Mouse (Mus musculus): ENCODE results near the gene Amdhd2. TPM values are rescaled to one million over a fixed set of nuclear protein-coding genes. Genes with fewer than 3 reads are reported as not detected.

Amdhd2 gene
- polyA plus RNA-seq (2015; fragmentation: Nextera tagmentation; extraction: Ambion mirVana), result 21.4 and 23.6 TPM in 2 replicates

DNA sequence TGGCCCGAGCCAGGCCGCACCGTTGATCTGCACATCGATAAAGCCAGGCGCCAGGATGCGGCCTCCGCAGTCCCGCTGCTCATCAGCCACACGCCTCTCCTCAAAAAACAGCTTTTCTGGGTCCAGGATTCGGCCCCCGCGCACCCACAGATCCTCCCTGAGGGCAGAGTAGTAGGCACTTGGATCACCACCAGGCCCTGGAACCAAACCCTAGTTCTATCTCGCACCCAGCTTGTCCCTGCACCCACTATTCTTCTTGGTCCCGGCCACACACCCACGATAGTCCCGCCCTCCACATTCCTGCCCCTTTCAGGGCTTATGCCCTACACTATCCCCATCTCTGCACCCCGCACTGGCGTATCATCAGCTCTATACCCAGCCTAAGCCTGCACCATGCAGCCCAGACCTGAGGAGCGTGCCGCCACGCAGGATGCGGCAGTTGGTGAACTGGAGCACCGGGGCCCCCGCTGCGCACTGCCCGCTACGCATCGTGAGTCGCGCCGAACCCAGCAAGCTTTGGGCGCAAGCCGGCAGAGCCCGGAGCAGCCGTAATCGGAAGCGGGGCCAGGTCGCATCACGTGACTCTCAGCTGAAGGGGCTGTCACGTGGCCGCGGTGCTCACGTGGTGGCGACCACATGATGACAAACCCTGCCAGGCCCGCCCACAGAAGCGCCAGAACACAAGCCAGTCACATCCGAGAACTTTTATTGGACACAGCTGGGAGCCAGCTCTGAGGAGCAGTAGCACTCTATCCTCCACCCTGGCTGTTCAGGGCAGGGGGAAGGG, at the start of gene Amdhd2:
Gene Amdhd2 (minus strand): TSS at position 591 of the 787 bp plus-strand sequence.
- H3K4me3 ChIP-seq (replicated peaks), result peak within 1 kb of the TSS; percentile 66
- no peaks in the 10 kb centered on the region for H3K9me3 ChIP-seq (replicated peaks)
- peak; percentile 81 for ATAC-seq (ENCODE audit: insufficient read depth)
- H3K9ac ChIP-seq, result peak within 1 kb of the TSS; percentile 78
- H3K4me2 ChIP-seq, result peak within 1 kb of the TSS; percentile 97
- no peaks in the 10 kb centered on the region for H3K27me3 ChIP-seq
- 1% methylated on average over 47 of the region's 47 CpGs for WGBS (ENCODE audit: insufficient replicate concordance)
- H3K36me3 ChIP-seq (replicated peaks), result peaks cover 32% of the 10 kb centered on the region
- peak within 1 kb of the TSS; percentile 94 for H3K27ac ChIP-seq (replicated peaks)
- peaks cover 68% of the 10 kb centered on the region for H3K4me1 ChIP-seq (replicated peaks)

GRCm38 (mm10) chr17:24213186-24213585, 49.6 kb upstream of the Amdhd2 start:
- Histone ChIP-seq H3K4me2 (no peak overlapping the region), H3K27ac (replicated peaks) (no peak overlapping the region), H3K9me3 (replicated peaks) (no peaks in the 10 kb centered on the region), H3K27me3 (peaks cover 43% of the 10 kb centered on the region), H3K4me3 (replicated peaks) (no peak overlapping the region), H3K9ac (no peak overlapping the region), H3K36me3 (replicated peaks) (peaks cover 37% of the 10 kb centered on the region), H3K4me1 (replicated peaks) (peaks cover 65% of the 10 kb centered on the region)
- no peak for ATAC-seq (ENCODE audit: insufficient read depth)
- WGBS (ENCODE audit: insufficient replicate concordance), result 58% methylated on average over 6 of the region's 6 CpGs

DNA sequence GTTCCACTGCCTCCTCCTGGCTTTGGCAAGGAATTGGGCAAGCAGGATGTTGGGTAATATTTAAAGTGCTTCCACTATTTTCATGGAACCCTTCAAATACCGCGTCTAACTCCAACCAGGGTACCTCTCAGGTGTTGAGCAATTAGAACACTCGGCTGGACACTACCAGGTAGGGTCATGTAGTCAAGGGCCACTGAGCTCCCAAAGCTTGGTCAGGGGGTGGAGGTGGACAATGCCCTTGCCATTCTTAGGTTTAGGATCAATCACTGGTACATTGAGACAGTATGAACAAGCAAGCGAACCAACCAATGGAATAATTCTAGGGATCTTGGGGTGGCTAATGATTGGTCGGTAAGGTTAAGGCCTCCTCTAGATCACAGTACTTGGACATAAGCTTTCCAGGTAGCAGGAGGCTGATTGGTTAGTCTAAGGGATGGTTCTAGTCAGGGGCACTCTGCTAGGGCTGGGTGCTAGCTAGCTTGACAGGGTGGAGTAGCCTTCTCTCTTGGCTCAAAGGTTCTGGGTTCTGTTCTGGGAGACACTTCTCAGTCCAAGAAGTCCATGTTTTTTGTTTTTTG, 49.0 kb upstream of the Amdhd2 start:
- Histone ChIP-seq H3K4me3 (replicated peaks) (peak overlapping the region; percentile 55), H3K36me3 (replicated peaks) (peaks cover 31% of the 10 kb centered on the region), H3K9ac (peak overlapping the region; percentile 61; the same call in 1 of the 2 replicates), H3K4me1 (replicated peaks) (peaks cover 65% of the 10 kb centered on the region), H3K27me3 (peaks cover 50% of the 10 kb centered on the region), H3K4me2 (peak overlapping the region; percentile 94), H3K27ac (replicated peaks) (0 out of 2 replicates have a peak overlapping the region, but pooled peaks have one; percentile 14), H3K9me3 (replicated peaks) (no peaks in the 10 kb centered on the region)
- ATAC-seq (ENCODE audit: insufficient read depth), result no peak
- WGBS (ENCODE audit: insufficient replicate concordance), result 24% methylated on average over 5 of the region's 5 CpGs

GRCm38 (mm10) chr17:24211631-24212440, 48.3 kb upstream of the Amdhd2 start:
- peaks cover 70% of the 10 kb centered on the region for H3K4me1 ChIP-seq (replicated peaks)
- WGBS (ENCODE audit: insufficient replicate concordance), result 7% methylated on average over 37 of the region's 37 CpGs
- ATAC-seq (ENCODE audit: insufficient read depth), result no peak
- H3K27ac ChIP-seq (replicated peaks), result 0 out of 2 replicates have a peak overlapping the region, but pooled peaks have one; percentile 31
- no peaks in the 10 kb centered on the region for H3K9me3 ChIP-seq (replicated peaks)
- H3K36me3 ChIP-seq (replicated peaks), result peaks cover 24% of the 10 kb centered on the region
- H3K9ac ChIP-seq, result peak overlapping the region; percentile 61
- peak overlapping the region; percentile 94 for H3K4me2 ChIP-seq
- peaks cover 55% of the 10 kb centered on the region for H3K27me3 ChIP-seq
- H3K4me3 ChIP-seq (replicated peaks), result peak overlapping the region; percentile 55

GRCm38 (mm10) chr17:24210591-24210990, 47.0 kb upstream of the Amdhd2 start:
- Histone ChIP-seq H3K4me3 (replicated peaks) (no peak overlapping the region), H3K4me1 (replicated peaks) (peaks cover 80% of the 10 kb centered on the region), H3K27ac (replicated peaks) (no peak overlapping the region), H3K9ac (peak overlapping the region; percentile 14; the same call in 1 of the 2 replicates), H3K27me3 (peaks cover 64% of the 10 kb centered on the region), H3K36me3 (replicated peaks) (peaks cover 11% of the 10 kb centered on the region), H3K9me3 (replicated peaks) (no peaks in the 10 kb centered on the region), H3K4me2 (peak overlapping the region; percentile 100; the same call in 1 of the 2 replicates)
- ATAC-seq (ENCODE audit: insufficient read depth), result no peak
- WGBS (ENCODE audit: insufficient replicate concordance), result 57% methylated on average over 3 of the region's 3 CpGs

DNA sequence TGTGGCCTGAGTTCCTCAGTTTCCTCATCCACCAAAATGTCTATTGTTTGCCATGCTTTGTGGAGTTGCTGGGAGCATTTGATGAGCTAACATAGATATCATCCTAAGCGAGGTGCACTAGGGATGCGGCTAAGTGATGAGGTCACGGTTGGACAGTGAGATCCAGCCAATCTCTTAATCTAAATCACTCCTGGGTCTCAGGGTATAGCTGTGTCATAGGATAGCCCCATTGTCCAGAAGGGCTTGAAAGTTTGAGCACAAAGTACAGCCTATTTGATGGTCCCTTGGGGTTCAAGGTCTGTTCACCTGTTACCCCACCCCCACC, 46.3 kb upstream of the Amdhd2 start:
- H3K36me3 ChIP-seq (replicated peaks), result peaks cover 4% of the 10 kb centered on the region
- H3K4me3 ChIP-seq (replicated peaks), result peak overlapping the region; percentile 80
- H3K27ac ChIP-seq (replicated peaks), result peak overlapping the region; percentile 99
- no peaks in the 10 kb centered on the region for H3K9me3 ChIP-seq (replicated peaks)
- peaks cover 87% of the 10 kb centered on the region for H3K4me1 ChIP-seq (replicated peaks)
- 60% methylated on average over 3 of the region's 3 CpGs for WGBS (ENCODE audit: insufficient replicate concordance)
- peaks cover 64% of the 10 kb centered on the region for H3K27me3 ChIP-seq
- ATAC-seq (ENCODE audit: insufficient read depth), result no peak
- peak overlapping the region; percentile 83 for H3K9ac ChIP-seq
- H3K4me2 ChIP-seq, result peak overlapping the region; percentile 100

- 2% methylated on average over 42 of the region's 43 CpGs for WGBS (ENCODE audit: insufficient replicate concordance)
- H3K4me1 ChIP-seq (replicated peaks), result peaks cover 91% of the 10 kb centered on the region
- ATAC-seq (ENCODE audit: insufficient read depth), result peak; percentile 85
- peak within 1 kb of the TSS; percentile 83 for H3K9ac ChIP-seq
- H3K27ac ChIP-seq (replicated peaks), result peak within 1 kb of the TSS; percentile 99
- peak within 1 kb of the TSS; percentile 80 for H3K4me3 ChIP-seq (replicated peaks)
- peaks cover 64% of the 10 kb centered on the region for H3K27me3 ChIP-seq
- no peaks in the 10 kb centered on the region for H3K9me3 ChIP-seq (replicated peaks)
- peak within 1 kb of the TSS; percentile 100 for H3K4me2 ChIP-seq
- no peaks in the 10 kb centered on the region for H3K36me3 ChIP-seq (replicated peaks)
Measured at GRCm38 (mm10) chr17:24209043-24209915, 45.7 kb upstream of the Amdhd2 start, which contains the start of gene Ntn3. Gene Ntn3, minus strand, starts transcription at chr17:24209531.

DNA sequence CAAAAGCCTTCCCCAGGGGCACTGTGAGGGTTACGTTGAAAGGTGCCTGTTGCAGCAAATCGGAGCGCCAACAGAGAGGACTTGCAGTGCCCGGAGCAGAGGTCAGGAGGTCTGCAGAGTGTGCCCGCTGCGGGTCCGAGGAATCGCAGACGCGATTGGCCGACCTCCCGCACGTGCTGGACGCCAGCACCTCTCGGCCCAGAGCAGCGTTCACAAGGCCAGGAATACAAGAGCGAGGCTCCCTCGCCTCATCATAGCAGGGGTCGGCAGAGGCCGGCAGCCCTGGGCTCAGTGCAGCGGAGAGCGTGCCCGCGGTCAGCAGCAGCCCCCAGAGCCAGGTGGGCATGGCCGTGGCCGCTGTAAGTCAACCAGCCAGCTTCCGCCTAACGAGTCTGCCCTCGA, 45.1 kb upstream of the Amdhd2 start:
- WGBS (ENCODE audit: insufficient replicate concordance), result 6% methylated on average over 29 of the region's 29 CpGs
- Histone ChIP-seq H3K9ac (peak overlapping the region; percentile 83), H3K4me3 (replicated peaks) (peak overlapping the region; percentile 80), H3K27me3 (peaks cover 64% of the 10 kb centered on the region), H3K27ac (replicated peaks) (peak overlapping the region; percentile 99), H3K36me3 (replicated peaks) (no peaks in the 10 kb centered on the region), H3K4me1 (replicated peaks) (peaks cover 97% of the 10 kb centered on the region), H3K4me2 (peak overlapping the region; percentile 100), H3K9me3 (replicated peaks) (no peaks in the 10 kb centered on the region)
- peak; percentile 2 for ATAC-seq (ENCODE audit: insufficient read depth)

DNA sequence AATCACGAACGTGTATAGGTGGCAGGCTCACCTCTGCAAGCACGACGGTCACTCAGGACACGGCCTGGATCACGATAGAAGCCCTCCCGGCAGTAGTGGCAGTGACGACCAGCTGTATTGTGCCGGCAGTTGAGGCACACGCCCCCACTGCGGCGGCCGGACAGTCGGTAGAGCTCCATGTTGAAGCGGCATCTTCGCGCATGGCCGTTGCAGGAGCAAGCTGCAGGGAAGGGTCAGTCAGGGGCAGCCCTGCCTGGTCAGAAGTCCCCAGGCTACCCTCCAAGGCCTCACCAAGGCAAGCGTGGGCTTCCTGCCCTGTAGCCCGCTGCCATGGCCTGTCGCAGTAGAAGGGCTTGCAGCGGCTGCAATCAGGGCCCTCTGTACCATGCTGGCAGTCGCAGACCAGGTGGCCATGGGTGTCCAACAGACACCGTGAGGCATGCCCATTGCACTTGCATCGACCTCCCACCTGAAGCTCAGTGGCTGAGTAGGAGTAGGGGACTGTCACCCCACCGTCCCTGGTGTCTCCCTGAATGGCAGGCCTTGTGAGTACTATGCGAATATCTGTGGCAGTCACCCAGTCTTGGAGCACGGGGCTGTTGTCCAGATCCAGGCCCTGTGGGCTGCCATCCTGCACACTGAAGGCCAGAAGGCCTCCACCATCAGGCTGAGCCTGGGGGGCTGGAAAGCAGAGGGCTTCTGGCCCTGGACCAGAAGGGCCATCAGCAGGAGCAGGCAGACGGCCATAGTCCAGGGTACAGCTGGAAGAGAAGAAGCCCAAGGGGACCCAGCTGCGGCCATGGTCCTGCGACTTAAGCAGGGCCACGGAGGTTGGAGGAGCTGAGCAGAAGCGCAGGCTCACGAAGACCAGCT, 44.4 kb upstream of the Amdhd2 start:
- ATAC-seq (ENCODE audit: insufficient read depth), result no peak
- 71% methylated on average over 34 of the region's 34 CpGs for WGBS (ENCODE audit: insufficient replicate concordance)
- peaks cover 100% of the 10 kb centered on the region for H3K4me1 ChIP-seq (replicated peaks)
- no peaks in the 10 kb centered on the region for H3K36me3 ChIP-seq (replicated peaks)
- H3K9me3 ChIP-seq (replicated peaks), result no peaks in the 10 kb centered on the region
- H3K27me3 ChIP-seq, result peaks cover 61% of the 10 kb centered on the region
- H3K4me2 ChIP-seq, result peak overlapping the region; percentile 100
- H3K9ac ChIP-seq, result peak overlapping the region; percentile 83
- peak overlapping the region; percentile 99 for H3K27ac ChIP-seq (replicated peaks)
- H3K4me3 ChIP-seq (replicated peaks), result peak overlapping the region; percentile 80

All from liver, embryonic 15.5 days (tissue).